ENCODE assay signal across 9 mouse cellular contexts in the genomic region with DNA sequence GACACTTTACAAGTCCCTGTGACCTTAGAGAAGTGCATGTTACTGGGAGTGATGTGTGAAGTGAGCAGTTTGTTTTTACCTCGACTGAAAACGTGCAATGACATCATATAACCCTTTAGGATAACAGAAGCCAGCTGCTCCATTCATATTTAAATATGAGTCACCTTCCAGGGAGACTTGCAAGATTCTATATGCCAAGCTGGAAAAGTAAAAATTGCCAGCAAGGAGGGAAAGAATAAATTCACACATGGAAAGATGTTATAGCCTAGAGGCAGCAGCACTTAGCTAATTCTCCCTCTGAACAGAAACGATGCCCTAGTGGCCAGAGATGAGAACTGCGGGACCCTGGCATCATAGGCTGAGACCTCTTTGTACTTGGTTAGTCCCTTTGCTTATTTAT.
A peak's percentile ranks its signal among the peaks of the same experiment; 100 is the strongest.
DNase-seq lines count a peak whose midpoint lies in the region; ATAC-seq and TF ChIP-seq lines count a peak whose summit lies in the region.
"Had no signal": no experiment of that assay in that cellular context is flagged by ENCODE, and none has a peak within 500 bp of the region (broad histone marks: within the 10 kb centered on the region; RNA-seq: fewer than 3 reads in every experiment).

No protein-coding gene starts in this region.

- no peaks in the 10 kb centered on the region for H3K4me1 ChIP-seq in heart, adult 2 months (ENCODE audit: control insufficient read depth, insufficient read depth, low read length)
- no peaks in the 10 kb centered on the region for H3K4me1 ChIP-seq in heart, embryonic 12.5 days (replicated peaks)
- no peaks in the 10 kb centered on the region for H3K4me1 ChIP-seq in midbrain, embryonic 14.5 days (ENCODE audit: control insufficient read depth, insufficient read depth, low read length)
- no peaks in the 10 kb centered on the region for H3K4me1 ChIP-seq in midbrain, embryonic 16.5 days (ENCODE audit: control insufficient read depth, insufficient read depth, low read length)
- no peaks in the 10 kb centered on the region for H3K4me1 ChIP-seq in limb, embryonic 15.5 days
- H3K4me1 ChIP-seq: hindbrain, embryonic 15.5 days had no signal

- H3K27me3 ChIP-seq in heart, adult 2 months (ENCODE audit: control insufficient read depth, insufficient read depth, low read length): no peaks in the 10 kb centered on the region
- H3K27me3 ChIP-seq in heart, embryonic 12.5 days (replicated peaks): no peaks in the 10 kb centered on the region
- H3K27me3 ChIP-seq in midbrain, embryonic 14.5 days (ENCODE audit: control insufficient read depth, insufficient read depth, low read length): no peaks in the 10 kb centered on the region
- H3K27me3 ChIP-seq in midbrain, embryonic 16.5 days (ENCODE audit: control insufficient read depth, insufficient read depth, low read depth, low read length): no peaks in the 10 kb centered on the region
- H3K27me3 ChIP-seq in limb, embryonic 15.5 days: no peaks in the 10 kb centered on the region
- H3K27me3 ChIP-seq: hindbrain, embryonic 15.5 days had no signal

- no peak overlapping the region for H3K4me2 ChIP-seq in heart, embryonic 12.5 days
- H3K4me2 ChIP-seq in midbrain, embryonic 14.5 days (ENCODE audit: low read length): no peak overlapping the region
- no peak overlapping the region for H3K4me2 ChIP-seq in midbrain, embryonic 16.5 days (ENCODE audit: low read length)
- no peak overlapping the region for H3K4me2 ChIP-seq in limb, embryonic 15.5 days
- H3K4me2 ChIP-seq: hindbrain, embryonic 15.5 days had no signal

- no peak for DNase-seq in heart, adult 2 months
- peak; percentile 65 for DNase-seq in midbrain, embryonic 14.5 days
- peak; percentile 65 for DNase-seq in embryo, embryonic 10.5 days (ENCODE audit: low spot score)
- peak; percentile 30 for DNase-seq in thymus, postnatal 25 days
- DNase-seq in T-cell, adult 2 months (ENCODE audit: low spot score): no peak

- intact Hi-C loops in heart, adult 2 months (cut with DNase I): no loop called here

- peak; percentile 66 for TF ChIP-seq CTCF in heart, adult 2 months (IDR thresholded peaks at IDR 0.05)

- no peak for TF ChIP-seq EP300 in heart, adult 2 months (IDR thresholded peaks at IDR 0.05; ENCODE audit: insufficient read depth, low read depth, low read length)

- H3K4me3 ChIP-seq in heart, adult 2 months: no peak overlapping the region
- no peak overlapping the region for H3K4me3 ChIP-seq in heart, embryonic 12.5 days
- no peak overlapping the region for H3K4me3 ChIP-seq in midbrain, embryonic 14.5 days (replicated peaks; ENCODE audit: low read depth, low read length)
- H3K4me3 ChIP-seq in midbrain, embryonic 16.5 days (ENCODE audit: low read depth, low read length): no peak overlapping the region
- no peak overlapping the region for H3K4me3 ChIP-seq in limb, embryonic 15.5 days
- H3K4me3 ChIP-seq: hindbrain, embryonic 15.5 days had no signal

- H3K79me2 ChIP-seq in heart, adult 2 months (replicated peaks; ENCODE audit: control insufficient read depth, insufficient read depth, low read length): no peaks in the 10 kb centered on the region

- H3K9ac ChIP-seq in heart, adult 2 months (ENCODE audit: low read depth, low read length): no peak overlapping the region
- H3K9ac ChIP-seq in heart, embryonic 12.5 days: no peak overlapping the region
- H3K9ac ChIP-seq in midbrain, embryonic 14.5 days (replicated peaks; ENCODE audit: low read length): no peak overlapping the region
- H3K9ac ChIP-seq in midbrain, embryonic 16.5 days (ENCODE audit: low read depth, low read length): no peak overlapping the region
- H3K9ac ChIP-seq in limb, embryonic 15.5 days: no peak overlapping the region
- H3K9ac ChIP-seq: hindbrain, embryonic 15.5 days had no signal

- H3K36me3 ChIP-seq in heart, adult 2 months (ENCODE audit: control insufficient read depth, insufficient read depth, low read length): no peaks in the 10 kb centered on the region
- H3K36me3 ChIP-seq in heart, embryonic 12.5 days: no peaks in the 10 kb centered on the region
- H3K36me3 ChIP-seq in midbrain, embryonic 14.5 days (ENCODE audit: control insufficient read depth, insufficient read depth, low read length): no peaks in the 10 kb centered on the region
- H3K36me3 ChIP-seq in midbrain, embryonic 16.5 days (ENCODE audit: control insufficient read depth, insufficient read depth, low read length): no peaks in the 10 kb centered on the region
- H3K36me3 ChIP-seq in limb, embryonic 15.5 days: no peaks in the 10 kb centered on the region
- H3K36me3 ChIP-seq: hindbrain, embryonic 15.5 days had no signal

- H3K9me3 ChIP-seq in heart, embryonic 12.5 days (replicated peaks): no peaks in the 10 kb centered on the region
- no peaks in the 10 kb centered on the region for H3K9me3 ChIP-seq in midbrain, embryonic 14.5 days (ENCODE audit: control insufficient read depth, low read length)
- no peaks in the 10 kb centered on the region for H3K9me3 ChIP-seq in midbrain, embryonic 16.5 days (replicated peaks; ENCODE audit: control insufficient read depth, low read length, poor library complexity, severe bottlenecking)
- H3K9me3 ChIP-seq in limb, embryonic 15.5 days: no peaks in the 10 kb centered on the region
- H3K9me3 ChIP-seq: hindbrain, embryonic 15.5 days had no signal

- ATAC-seq in heart, embryonic 12.5 days (ENCODE audit: insufficient number of reproducible peaks, low FRiP score): no peak
- ATAC-seq in midbrain, embryonic 14.5 days (ENCODE audit: low FRiP score, low TSS enrichment): no peak
- ATAC-seq in midbrain, embryonic 16.5 days: no peak
- peak; percentile 80 for ATAC-seq in limb, embryonic 15.5 days (ENCODE audit: insufficient number of reproducible peaks, low FRiP score, low TSS enrichment, low read depth)

- TF ChIP-seq POLR2A in heart, adult 2 months (IDR thresholded peaks at IDR 0.05; ENCODE audit: insufficient read depth, low read depth, low read length): no peak

- WGBS in heart, adult 2 months: 39% methylated on average over 4 of the region's 4 CpGs
- 43% methylated on average over 4 of the region's 4 CpGs for WGBS in heart, embryonic 12.5 days
- 53% methylated on average over 4 of the region's 4 CpGs for WGBS in midbrain, embryonic 14.5 days
- 42% methylated on average over 4 of the region's 4 CpGs for WGBS in midbrain, embryonic 16.5 days
- WGBS in limb, embryonic 15.5 days: 35% methylated on average over 4 of the region's 4 CpGs

- no peak overlapping the region for H3K27ac ChIP-seq in heart, adult 2 months
- no peak overlapping the region for H3K27ac ChIP-seq in heart, embryonic 12.5 days (ENCODE audit: poor library complexity, severe bottlenecking)
- H3K27ac ChIP-seq in midbrain, embryonic 14.5 days (replicated peaks; ENCODE audit: low read depth, low read length): no peak overlapping the region
- H3K27ac ChIP-seq in midbrain, embryonic 16.5 days (ENCODE audit: low read length): no peak overlapping the region
- peak overlapping the region; percentile 59 for H3K27ac ChIP-seq in limb, embryonic 15.5 days
- H3K27ac ChIP-seq: hindbrain, embryonic 15.5 days had no signal

Comparison
In these comparisons a context has a peak if more than half of its experiments do, and no peak if none do; other contexts are left out.
1. DNase-seq: peak in midbrain, embryonic 14.5 days (single experiment), embryo, embryonic 10.5 days (single experiment) and thymus, postnatal 25 days (single experiment); none in heart, adult 2 months (0 of 2) and T-cell, adult 2 months (single experiment).